Mouse (Mus musculus): Measurements from ENCODE around the gene Igf1r. TPM values are rescaled to one million over a fixed set of nuclear protein-coding genes. Genes with fewer than 3 reads are reported as not detected.

Igf1r gene
- polyA plus RNA-seq, 1 experiment = 16.9 TPM

- H3K4me3 ChIP-seq (replicated peaks; ENCODE audit: extremely low read depth, low read depth, low read length) = no peak overlapping the region
- 69% methylated on average over 3 of the region's 3 CpGs for WGBS
- no peak for DNase-seq
- H3K4me1 ChIP-seq (ENCODE audit: control insufficient read depth, insufficient read depth, low read length) = peaks cover 8% of the 10 kb centered on the region; the same call in 1 of the 2 replicates
- TF ChIP-seq POLR2A (IDR thresholded peaks at IDR 0.05; ENCODE audit: borderline replicate concordance, extremely low read depth, low read depth, low read length) (no peak), CTCF (IDR thresholded peaks at IDR 0.05; ENCODE audit: insufficient read depth, low read length) (no peak)
These were observed 72.8 kb downstream of the Igf1r start for GRCm38 (mm10) chr7:68025396-68025795.

DNA sequence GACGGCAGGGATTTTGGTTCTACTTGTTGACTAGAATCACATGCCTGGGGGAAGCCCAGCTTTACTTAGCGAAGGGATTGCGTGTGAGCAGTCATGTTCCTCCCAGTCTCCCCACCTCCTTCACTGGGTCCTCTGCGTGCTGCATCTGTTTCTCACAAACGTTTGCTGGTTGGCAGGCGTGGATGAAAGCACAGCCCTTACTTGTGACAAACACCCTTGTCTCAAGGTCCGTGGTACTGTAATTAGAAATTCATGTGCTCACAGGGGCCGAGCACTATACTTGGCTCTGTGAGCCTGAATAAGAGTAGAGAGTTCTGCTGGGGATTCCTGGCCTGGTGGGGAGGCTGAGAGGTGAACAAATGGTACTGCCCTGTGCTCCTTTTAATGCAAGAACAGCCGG, 73.4 kb downstream of the Igf1r start:
- no peak for TF ChIP-seq POLR2A (IDR thresholded peaks at IDR 0.05; ENCODE audit: borderline replicate concordance, extremely low read depth, low read depth, low read length)
- TF ChIP-seq CTCF (IDR thresholded peaks at IDR 0.05; ENCODE audit: insufficient read depth, low read length) = no peak
- H3K4me3 ChIP-seq (replicated peaks; ENCODE audit: extremely low read depth, low read depth, low read length) = no peak overlapping the region
- H3K4me1 ChIP-seq (ENCODE audit: control insufficient read depth, insufficient read depth, low read length) = peaks cover 8% of the 10 kb centered on the region
- WGBS = 75% methylated on average over 9 of the region's 9 CpGs
- no peak for DNase-seq

- DNase-seq = no peak
These were observed 75.5 kb downstream of the Igf1r start for GRCm38 (mm10) chr7:68028167-68028566.

DNA sequence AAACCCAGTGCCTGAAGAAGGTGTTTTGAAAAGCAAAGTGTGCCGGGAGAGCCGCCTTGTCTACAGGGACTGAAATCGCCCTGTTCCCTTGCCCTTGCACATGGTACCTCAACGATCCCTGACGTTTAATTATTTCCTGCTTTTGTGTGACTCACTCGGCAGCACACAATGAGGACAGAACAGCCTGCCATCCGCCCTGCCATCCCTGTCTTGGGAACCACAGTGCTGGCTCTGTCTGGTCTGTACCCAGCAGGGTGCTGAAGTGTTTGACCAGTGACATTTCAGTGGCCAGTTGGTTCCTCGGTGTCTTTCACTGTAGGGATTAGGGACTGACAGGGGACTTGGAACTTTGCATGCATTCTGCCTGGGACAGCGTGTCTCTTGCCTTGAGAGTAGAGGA, 78.2 kb downstream of the Igf1r start:
- 23% methylated on average over 9 of the region's 9 CpGs for WGBS
- TF ChIP-seq CTCF (IDR thresholded peaks at IDR 0.05; ENCODE audit: insufficient read depth, low read length) (no peak), POLR2A (IDR thresholded peaks at IDR 0.05; ENCODE audit: borderline replicate concordance, extremely low read depth, low read depth, low read length) (no peak)
- Histone ChIP-seq H3K4me1 (ENCODE audit: control insufficient read depth, insufficient read depth, low read length) (peaks cover 7% of the 10 kb centered on the region), H3K4me3 (replicated peaks; ENCODE audit: extremely low read depth, low read depth, low read length) (no peak overlapping the region)
- DNase-seq = no peak

More at GRCm38 (mm10) chr7:68028167-68028566, 75.5 kb downstream of the Igf1r start:
- no peak overlapping the region for H3K4me3 ChIP-seq (replicated peaks; ENCODE audit: extremely low read depth, low read depth, low read length)
- no peak for TF ChIP-seq CTCF (IDR thresholded peaks at IDR 0.05; ENCODE audit: insufficient read depth, low read length)
- no peak for TF ChIP-seq POLR2A (IDR thresholded peaks at IDR 0.05; ENCODE audit: borderline replicate concordance, extremely low read depth, low read depth, low read length)
- 73% methylated on average over 4 of the region's 4 CpGs for WGBS
- peaks cover 7% of the 10 kb centered on the region for H3K4me1 ChIP-seq (ENCODE audit: control insufficient read depth, insufficient read depth, low read length)

- Histone ChIP-seq H3K4me3 (replicated peaks; ENCODE audit: extremely low read depth, low read depth, low read length) (no peak overlapping the region), H3K4me1 (ENCODE audit: control insufficient read depth, insufficient read depth, low read length) (no peaks in the 10 kb centered on the region)
- DNase-seq = no peak
- WGBS = 80% methylated on average over 4 of the region's 4 CpGs
- TF ChIP-seq CTCF (IDR thresholded peaks at IDR 0.05; ENCODE audit: insufficient read depth, low read length) = no peak
- no peak for TF ChIP-seq POLR2A (IDR thresholded peaks at IDR 0.05; ENCODE audit: borderline replicate concordance, extremely low read depth, low read depth, low read length)
These were observed 83.9 kb downstream of the Igf1r start for GRCm38 (mm10) chr7:68036527-68036926.

DNA sequence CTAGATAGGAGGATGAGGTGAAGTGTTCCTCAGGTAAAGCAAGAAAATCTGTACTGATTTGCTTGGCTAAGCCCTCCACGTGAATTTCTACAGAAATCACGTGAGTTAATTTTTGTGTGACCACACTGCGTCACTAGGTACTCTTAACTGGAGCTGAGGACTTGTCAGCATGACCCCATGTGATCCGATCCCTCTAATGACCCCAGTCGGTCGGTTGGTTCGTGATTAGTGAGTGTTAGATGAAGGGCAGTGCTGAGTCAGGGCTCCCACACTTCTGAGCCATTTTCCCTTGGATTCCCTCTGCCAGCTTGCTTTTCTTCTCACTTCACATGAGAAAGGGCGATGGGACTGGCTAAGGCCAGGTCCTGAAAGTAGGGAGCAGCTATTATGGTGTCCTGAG, 86.2 kb downstream of the Igf1r start:
- H3K4me1 ChIP-seq (ENCODE audit: control insufficient read depth, insufficient read depth, low read length) = no peaks in the 10 kb centered on the region; the same call in 1 of the 2 replicates
- no peak for DNase-seq
- TF ChIP-seq POLR2A (IDR thresholded peaks at IDR 0.05; ENCODE audit: borderline replicate concordance, extremely low read depth, low read depth, low read length) (no peak), CTCF (IDR thresholded peaks at IDR 0.05; ENCODE audit: insufficient read depth, low read length) (no peak)
- H3K4me3 ChIP-seq (replicated peaks; ENCODE audit: extremely low read depth, low read depth, low read length) = no peak overlapping the region
- 84% methylated on average over 8 of the region's 8 CpGs for WGBS

DNA sequence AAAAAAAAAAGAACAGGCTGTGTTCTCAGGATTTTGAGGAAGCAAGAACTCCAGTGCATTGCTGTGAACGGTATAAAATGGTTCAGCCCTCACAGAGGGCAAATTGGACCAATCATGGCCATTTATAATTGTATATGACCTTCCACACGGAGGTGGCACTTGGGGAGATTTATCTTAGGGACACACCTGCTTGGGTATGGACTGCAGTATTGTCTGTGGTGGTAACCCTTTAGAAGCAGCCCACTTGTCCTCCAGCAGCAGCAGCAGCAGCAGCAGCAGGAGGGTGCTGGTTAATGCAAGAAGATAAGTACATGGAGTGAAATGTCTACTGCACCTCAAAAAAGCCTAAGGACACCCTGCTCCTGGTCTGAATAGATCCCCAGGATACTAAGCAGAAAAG, 86.9 kb downstream of the Igf1r start:
- no peak for TF ChIP-seq CTCF (IDR thresholded peaks at IDR 0.05; ENCODE audit: insufficient read depth, low read length)
- no peak for TF ChIP-seq POLR2A (IDR thresholded peaks at IDR 0.05; ENCODE audit: borderline replicate concordance, extremely low read depth, low read depth, low read length)
- WGBS = 69% methylated on average over 2 of the region's 2 CpGs
- Histone ChIP-seq H3K4me1 (ENCODE audit: control insufficient read depth, insufficient read depth, low read length) (no peaks in the 10 kb centered on the region; the same call in 1 of the 2 replicates), H3K4me3 (replicated peaks; ENCODE audit: extremely low read depth, low read depth, low read length) (no peak overlapping the region)
- DNase-seq = no peak

DNA sequence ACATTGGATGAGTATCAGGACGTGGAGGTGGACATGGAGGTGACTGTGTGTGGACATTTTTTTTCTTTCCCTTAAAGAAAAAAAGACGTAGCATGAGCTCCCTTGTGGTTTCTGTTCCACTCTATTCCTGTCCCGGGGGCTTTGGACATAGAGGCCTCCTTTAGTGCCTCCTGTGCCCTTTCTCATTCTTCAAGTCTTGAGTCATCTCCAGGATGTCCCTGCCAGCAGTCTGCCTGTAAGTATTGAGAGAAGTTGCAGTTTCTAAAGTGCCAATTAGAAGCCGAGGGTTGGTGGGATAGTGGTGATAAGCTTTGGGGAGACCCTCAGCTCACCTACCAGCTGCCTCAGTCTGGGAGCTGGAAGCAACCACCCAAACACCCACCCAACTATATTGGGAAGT, 92.0 kb downstream of the Igf1r start:
- no peak overlapping the region for H3K4me3 ChIP-seq (replicated peaks; ENCODE audit: extremely low read depth, low read depth, low read length)
- H3K4me1 ChIP-seq (ENCODE audit: control insufficient read depth, insufficient read depth, low read length) = no peaks in the 10 kb centered on the region; the same call in 1 of the 2 replicates
- DNase-seq = no peak
- TF ChIP-seq POLR2A (IDR thresholded peaks at IDR 0.05; ENCODE audit: borderline replicate concordance, extremely low read depth, low read depth, low read length) = no peak
- TF ChIP-seq CTCF (IDR thresholded peaks at IDR 0.05; ENCODE audit: insufficient read depth, low read length) = no peak
- 71% methylated on average over 4 of the region's 4 CpGs for whole genome bisulfite sequencing

- TF ChIP-seq CTCF (IDR thresholded peaks at IDR 0.05; ENCODE audit: insufficient read depth, low read length) (no peak), POLR2A (IDR thresholded peaks at IDR 0.05; ENCODE audit: borderline replicate concordance, extremely low read depth, low read depth, low read length) (no peak)
- Histone ChIP-seq H3K4me3 (replicated peaks; ENCODE audit: extremely low read depth, low read depth, low read length) (no peak overlapping the region), H3K4me1 (ENCODE audit: control insufficient read depth, insufficient read depth, low read length) (peaks cover 5% of the 10 kb centered on the region)
- WGBS = 74% methylated on average over 4 of the region's 4 CpGs
- no peak for DNase-seq
These were observed 94.5 kb downstream of the Igf1r start for GRCm38 (mm10) chr7:68047152-68047551.

GRCm38 (mm10) chr7:68048532-68048931, 95.9 kb downstream of the Igf1r start:
- H3K4me1 ChIP-seq (ENCODE audit: control insufficient read depth, insufficient read depth, low read length) = peaks cover 5% of the 10 kb centered on the region
- DNase-seq = no peak
- H3K4me3 ChIP-seq (replicated peaks; ENCODE audit: extremely low read depth, low read depth, low read length) = no peak overlapping the region
- TF ChIP-seq POLR2A (IDR thresholded peaks at IDR 0.05; ENCODE audit: borderline replicate concordance, extremely low read depth, low read depth, low read length) (no peak), CTCF (IDR thresholded peaks at IDR 0.05; ENCODE audit: insufficient read depth, low read length) (no peak)
- WGBS = 83% methylated on average over 4 of the region's 4 CpGs

Data from lung, adult 2 months (tissue).